Mouse (Mus musculus) forelimb bud, embryonic 11.5 days (tissue): Measurements from ENCODE around the gene Srsf3.

Experiments used
- DNase-seq: peaks from one replicate; pipeline ENCODE4 v3.0.0-alpha.2; 2012; ENCODE audit warnings: low read depth, low spot score

Srsf3 gene

DNA sequence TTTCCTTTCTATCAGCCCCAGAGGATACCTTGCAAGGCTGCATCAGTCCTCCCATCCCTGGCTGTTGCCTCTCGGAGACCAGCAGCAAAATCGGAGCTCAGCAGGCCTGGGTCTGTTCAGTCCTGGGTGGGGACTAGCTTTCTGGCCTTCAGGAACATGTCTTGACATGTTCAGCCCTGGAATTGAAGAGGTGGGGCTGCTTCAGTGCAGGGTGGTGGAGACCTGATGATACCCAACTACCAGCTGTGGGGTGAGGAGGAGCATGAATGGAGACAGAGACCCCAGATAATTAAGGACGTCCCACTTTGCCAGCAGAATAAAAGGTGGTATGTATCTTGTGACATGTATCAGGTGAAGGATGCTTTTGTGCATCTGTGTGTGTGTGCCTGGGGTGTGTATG, 58.3 kb downstream of the Srsf3 start, which contains the start of gene Cdkn1a:
TSS of gene Cdkn1a (plus strand) at position 201 of the 400 bp plus-strand sequence.
- no peak for DNase-seq

DNA sequence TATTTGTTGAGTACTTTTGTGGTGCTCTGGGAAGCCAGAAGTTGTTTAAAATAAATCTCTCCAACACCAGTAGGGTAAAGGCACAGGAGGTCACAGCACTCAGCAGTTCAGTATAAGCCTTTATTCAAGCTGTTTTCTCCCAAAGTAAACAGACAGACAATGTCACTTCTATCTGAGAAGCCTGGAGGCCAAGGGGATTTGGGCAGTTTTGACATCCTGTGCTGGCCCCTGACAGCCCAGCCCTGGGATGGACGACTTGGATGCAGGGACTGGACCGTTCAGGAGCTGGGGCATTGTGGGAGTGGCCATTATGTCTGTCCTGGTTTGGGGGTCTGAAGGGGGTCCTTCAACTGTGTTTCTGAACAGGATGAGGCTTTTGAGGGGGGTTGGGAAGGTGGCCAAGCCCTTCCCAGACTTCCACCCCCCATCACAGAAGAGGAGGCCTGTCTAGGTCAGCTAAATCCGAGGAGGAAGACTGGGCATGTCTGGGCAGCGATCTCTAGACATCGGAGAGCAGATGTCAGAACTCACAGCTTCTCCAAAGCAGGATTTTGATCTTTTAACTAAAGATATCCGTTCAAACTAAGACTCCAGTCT, 59.0 kb downstream of the Srsf3 start:
- no peak for DNase-seq

DNA sequence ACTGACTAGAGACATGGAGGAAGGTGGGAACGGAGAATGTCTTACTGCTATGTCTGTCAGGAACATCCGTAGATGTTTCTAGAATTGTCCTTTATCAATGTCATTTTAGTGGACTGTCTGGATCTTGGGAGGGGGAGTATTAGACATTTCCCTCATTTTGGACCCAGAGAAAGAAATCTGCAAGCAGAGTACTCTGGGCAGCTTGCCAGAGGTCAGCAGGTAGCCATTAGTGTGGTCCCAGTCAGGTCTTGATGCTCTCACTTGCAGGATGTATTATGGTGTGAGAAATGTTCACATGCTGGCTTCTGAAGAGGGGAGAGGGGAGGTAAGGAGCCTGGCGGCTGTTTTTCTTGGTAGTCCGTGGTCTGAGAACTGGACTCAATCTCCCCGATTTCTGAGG, 60.1 kb downstream of the Srsf3 start:
- no peak for DNase-seq
